ENCODE assay signal across 8 mouse cellular contexts in the genomic region with DNA sequence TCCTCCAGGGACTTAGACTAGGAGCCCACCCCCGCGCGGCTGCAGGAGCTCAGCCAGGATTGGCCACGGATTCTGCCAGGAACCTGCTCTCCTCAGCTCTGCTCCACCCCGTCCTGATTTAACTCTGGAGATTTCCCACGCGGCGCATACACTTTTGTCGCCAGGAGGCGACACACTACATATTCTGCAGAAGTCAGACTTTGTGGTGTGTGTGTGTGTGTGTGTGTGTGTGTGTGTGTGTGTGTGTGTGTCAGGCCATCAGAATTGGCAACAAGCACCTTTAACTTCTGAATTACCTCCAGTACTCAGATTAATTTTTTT. TPM values are rescaled to one million over a fixed set of nuclear protein-coding genes. Genes with fewer than 3 reads are reported as not detected.
DNase-seq lines count a peak whose midpoint lies in the region; ATAC-seq and TF ChIP-seq lines count a peak whose summit lies in the region.

No protein-coding gene starts in this region.

- H3K4me2 ChIP-seq in hindbrain, embryonic 16.5 days (ENCODE audit: low read length), result peak overlapping the region; percentile 35

- no peaks in the 10 kb centered on the region for H3K9me3 ChIP-seq in hindbrain, embryonic 16.5 days (ENCODE audit: control insufficient read depth, low read length)

- peak; percentile 50 for TF ChIP-seq CTCF in left cerebral cortex, adult 2 months (IDR thresholded peaks at IDR 0.05)

- DNase-seq in R1 (ENCODE audit: low read depth, low spot score), result peak; percentile 95
- DNase-seq in cerebellum, postnatal 4 days (ENCODE audit: low spot score in 2 of 2), result peak; percentile 53 to 75
- peak; percentile 69 for DNase-seq in gastrocnemius, adult 18-20 months (ENCODE audit: low spot score)
- DNase-seq in left cerebral cortex, adult 2 months (ENCODE audit: extremely low spot score in 1 of 2, low spot score in 2 of 2), result peak; percentile 75 to 80
- peak; percentile 84 to 87 for DNase-seq in lung, postnatal 4 days
- DNase-seq in right cerebral cortex, adult 2 months (ENCODE audit: low spot score in 2 of 2), result peak; percentile 82 to 87
- peak; percentile 64 to 81 for DNase-seq in urinary bladder, postnatal 36 days (ENCODE audit: low spot score in 2 of 2)

- H3K36me3 ChIP-seq in hindbrain, embryonic 16.5 days (ENCODE audit: control insufficient read depth, insufficient read depth, low read length), result no peaks in the 10 kb centered on the region

- H3K9ac ChIP-seq in hindbrain, embryonic 16.5 days (ENCODE audit: low read depth, low read length), result peak overlapping the region; percentile 38

- peaks cover 7% of the 10 kb centered on the region for H3K4me1 ChIP-seq in hindbrain, embryonic 16.5 days (ENCODE audit: control insufficient read depth, insufficient read depth, low read depth, low read length)

- no peak overlapping the region for H3K27ac ChIP-seq in hindbrain, embryonic 16.5 days (ENCODE audit: low read depth, low read length)
- H3K27ac ChIP-seq in left cerebral cortex, adult 2 months, result no peak overlapping the region

- intact Hi-C loops in left cerebral cortex, adult 2 months (cut with DNase I), result loop anchor here (1.0 kb wide), 1 partner anchor 68 kb away; no protein-coding TSS in a partner anchor

- under 1% methylated on average over 10 of the region's 10 CpGs for WGBS in hindbrain, embryonic 16.5 days

- no peaks in the 10 kb centered on the region for H3K27me3 ChIP-seq in hindbrain, embryonic 16.5 days (replicated peaks; ENCODE audit: control insufficient read depth, insufficient read depth, low read length)

- peak; percentile 70 for ATAC-seq in hindbrain, embryonic 16.5 days

- no peak overlapping the region; the same call in 1 of the 2 replicates for H3K4me3 ChIP-seq in hindbrain, embryonic 16.5 days (ENCODE audit: low read length)
- H3K4me3 ChIP-seq in left cerebral cortex, adult 2 months, result no peak overlapping the region

RNA-seq across cellular contexts. Expression of a gene that starts 10.0 kb away (rescaled TPM):
- under 1 TPM in 1 of 2 experiments, not detected in 1; 0.38 TPM for total RNA-seq in gastrocnemius, adult 18-20 months (2021)
- 0.64 and 1.9 TPM in 2 replicates for polyA plus RNA-seq in hindbrain, embryonic 16.5 days (2015; fragmentation: Nextera tagmentation; extraction: Ambion mirVana)
- 1 to 10 TPM; 3.0 to 3.5 TPM for total RNA-seq in left cerebral cortex, adult 2 months (2021)

RNA-seq across cellular contexts. Expression of a gene that starts 23.2 kb away (rescaled TPM):
- total RNA-seq in gastrocnemius, adult 18-20 months (2021), result 100 to 1,000 TPM; 150 to 158 TPM
- polyA plus RNA-seq in hindbrain, embryonic 16.5 days (2015; fragmentation: Nextera tagmentation; extraction: Ambion mirVana), result 1,592 and 1,680 TPM in 2 replicates
- total RNA-seq in left cerebral cortex, adult 2 months (2021), result 100 to 1,000 TPM; 475 to 526 TPM

RNA-seq across cellular contexts. Expression of a gene that starts 38.2 kb away (rescaled TPM):
- 10 to 100 TPM; 14.2 to 16.6 TPM for total RNA-seq in gastrocnemius, adult 18-20 months (2021)
- polyA plus RNA-seq in hindbrain, embryonic 16.5 days (2015; fragmentation: Nextera tagmentation; extraction: Ambion mirVana), result 252 TPM in 2 replicates
- 10 to 100 TPM; 75.8 to 78.2 TPM for total RNA-seq in left cerebral cortex, adult 2 months (2021)

RNA-seq across cellular contexts. Expression of a gene that starts 46.0 kb away (rescaled TPM):
- 1 to 10 TPM; 2.6 to 3.4 TPM for total RNA-seq in gastrocnemius, adult 18-20 months (2021)
- polyA plus RNA-seq in hindbrain, embryonic 16.5 days (2015; fragmentation: Nextera tagmentation; extraction: Ambion mirVana), result 7.9 and 8.5 TPM in 2 replicates
- total RNA-seq in left cerebral cortex, adult 2 months (2021), result 1 to 10 TPM; 4.6 to 4.8 TPM

RNA-seq across cellular contexts. Expression of a gene that starts 49.7 kb away (rescaled TPM):
- total RNA-seq in gastrocnemius, adult 18-20 months (2021), result 1,000 to 10,000 TPM; 1,419 to 1,763 TPM
- polyA plus RNA-seq in hindbrain, embryonic 16.5 days (2015; fragmentation: Nextera tagmentation; extraction: Ambion mirVana), result 167 and 218 TPM in 2 replicates
- total RNA-seq in left cerebral cortex, adult 2 months (2021), result 100 to 1,000 TPM; 364 to 413 TPM

Comparison
In these comparisons a context has a peak if more than half of its experiments do, and no peak if none do; other contexts are left out.
1. RNA of a gene that starts 38.2 kb away (total RNA-seq): 75.8 to 78.2 TPM in left cerebral cortex, adult 2 months; 14.2 to 16.6 TPM in gastrocnemius, adult 18-20 months; every median in the first group is over 4 times any median in the second.
2. Peak in every context shown above with its lines, with median percentiles within 50 percentile points of each other: DNase-seq.